Mouse (Mus musculus): ENCODE data around the gene Tnfrsf14.

Gene Tnfrsf14

GRCm38 (mm10) chr4:154928395-154929087 lies at the start of gene Tnfrsf14:
Gene Tnfrsf14 (minus strand): TSS chr4:154928563.
- no peak for DNase-seq

DNA sequence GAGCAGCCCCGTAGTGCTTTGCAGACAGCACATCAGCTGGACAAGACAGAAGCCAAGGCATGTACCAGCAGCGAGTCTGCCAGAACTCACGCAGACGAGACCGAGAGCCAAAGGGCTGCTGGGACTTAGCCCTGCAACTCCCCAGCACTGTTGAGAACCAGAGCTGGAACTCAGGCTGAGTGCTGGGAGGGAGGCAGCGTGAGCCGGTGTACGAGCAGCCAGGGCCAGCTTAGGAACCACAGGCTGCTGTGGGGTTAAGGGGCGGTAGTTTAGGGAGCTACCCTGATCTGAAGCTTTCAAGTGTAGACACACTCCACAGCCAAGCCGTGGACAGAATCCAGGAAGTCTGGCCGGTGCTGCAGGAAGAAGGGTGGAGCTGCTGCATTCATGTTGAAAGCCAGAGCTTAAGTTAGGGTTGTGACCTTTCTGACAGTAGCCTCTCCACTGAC lies 45.8 kb upstream of the Tnfrsf14 start:
- no peak for DNase-seq

DNA sequence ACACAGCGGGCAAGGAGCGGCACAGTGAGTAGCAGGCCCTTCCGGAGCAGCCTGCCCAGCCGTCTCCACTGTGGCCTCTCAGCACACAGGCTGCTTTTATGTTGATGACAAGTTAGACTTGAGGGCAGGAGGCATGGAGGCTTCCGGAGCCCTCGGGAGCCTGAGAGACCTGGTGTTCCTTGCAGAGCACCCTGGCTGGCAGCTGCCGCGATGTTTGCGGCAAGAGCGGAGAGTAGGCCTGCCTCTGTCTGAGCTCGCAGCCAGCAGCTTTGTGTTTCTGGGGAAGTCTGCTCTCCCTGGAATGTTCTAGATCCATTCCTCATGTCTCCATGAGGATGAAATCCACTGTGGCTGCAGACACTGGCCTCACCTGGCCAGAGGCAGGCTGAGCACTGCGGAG lies 44.2 kb upstream of the Tnfrsf14 start:
- no peak for DNase-seq

- peak; percentile 46 to 57 for DNase-seq
These were observed 38.8 kb upstream of the Tnfrsf14 start for GRCm38 (mm10) chr4:154967173-154967572.

GRCm38 (mm10) chr4:154965856-154966255 lies 37.5 kb upstream of the Tnfrsf14 start:
- no peak for DNase-seq

DNA sequence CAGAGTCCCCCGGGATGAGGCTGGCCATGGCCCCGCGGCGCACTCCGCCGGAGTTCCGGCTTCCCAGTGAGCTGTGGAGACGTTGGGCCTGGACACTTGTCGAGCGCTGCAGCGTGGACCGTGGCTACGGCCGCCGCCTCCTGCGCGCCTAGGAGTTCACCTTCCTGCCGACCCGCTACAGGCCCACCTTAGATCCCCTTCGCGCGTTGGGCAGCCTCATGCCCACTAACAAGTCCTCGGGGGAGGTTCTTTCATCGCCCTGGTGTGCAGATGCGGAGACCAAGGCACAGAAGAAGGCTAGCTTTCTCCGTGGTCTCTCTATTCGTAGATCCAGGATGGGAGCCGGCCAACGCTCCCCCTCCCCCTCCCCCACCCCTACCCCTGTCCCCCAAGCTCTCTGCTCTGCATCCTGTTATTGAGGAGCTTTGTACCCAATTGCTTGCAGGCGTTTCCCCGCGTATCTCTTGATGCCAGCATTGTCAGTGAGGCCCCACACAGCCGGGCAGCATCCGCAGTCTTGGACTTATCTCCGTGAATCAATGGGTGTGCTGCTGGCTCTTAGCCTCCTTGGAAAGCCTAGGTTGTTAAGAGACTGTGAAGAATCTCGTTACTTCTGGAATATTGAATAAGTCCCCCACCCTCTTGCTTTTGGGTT lies 36.3 kb upstream of the Tnfrsf14 start:
- DNase-seq: no peak

GRCm38 (mm10) chr4:154963901-154964580 lies 35.7 kb upstream of the Tnfrsf14 start, which contains the start of gene Pank4:
Gene Pank4 (plus strand): TSS chr4:154964123.
- peak; percentile 93 to 95 for DNase-seq

DNA sequence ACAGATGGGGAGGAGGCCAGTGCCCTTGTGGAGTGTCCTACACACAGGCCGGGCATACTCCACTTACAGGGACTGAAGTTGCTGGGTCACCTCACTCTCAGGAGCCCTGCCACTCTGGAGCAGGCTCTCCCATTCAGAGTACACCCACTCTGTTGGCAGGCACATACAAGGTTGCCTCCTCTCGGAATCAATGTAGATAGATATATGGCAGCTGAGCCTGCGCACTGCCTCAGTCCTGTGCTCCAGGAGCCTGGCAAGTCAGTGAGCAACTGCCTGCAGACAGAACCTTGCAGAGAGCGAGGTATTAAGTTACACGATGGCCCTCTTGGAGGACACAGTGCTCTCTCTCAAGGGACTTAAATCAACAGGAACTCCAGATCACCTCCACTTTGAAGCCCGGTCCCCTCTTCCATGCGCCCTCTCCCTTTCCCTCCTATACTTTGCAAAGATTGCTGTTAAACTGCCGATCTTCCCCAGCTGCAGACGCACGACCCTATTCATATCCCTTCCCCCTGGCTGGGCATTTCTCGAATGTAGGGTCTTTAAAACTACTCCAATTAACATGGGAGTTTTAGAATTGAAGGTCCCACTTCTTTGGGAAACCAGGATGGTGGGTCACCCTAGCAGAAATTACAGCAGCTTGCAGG lies 35.0 kb upstream of the Tnfrsf14 start:
- no peak for DNase-seq

GRCm38 (mm10) chr4:154962683-154963082 lies 34.3 kb upstream of the Tnfrsf14 start:
- DNase-seq: no peak

- DNase-seq: peak in 1 of 2 experiments; percentile 60
These were observed 33.5 kb upstream of the Tnfrsf14 start for GRCm38 (mm10) chr4:154961911-154962310.

DNA sequence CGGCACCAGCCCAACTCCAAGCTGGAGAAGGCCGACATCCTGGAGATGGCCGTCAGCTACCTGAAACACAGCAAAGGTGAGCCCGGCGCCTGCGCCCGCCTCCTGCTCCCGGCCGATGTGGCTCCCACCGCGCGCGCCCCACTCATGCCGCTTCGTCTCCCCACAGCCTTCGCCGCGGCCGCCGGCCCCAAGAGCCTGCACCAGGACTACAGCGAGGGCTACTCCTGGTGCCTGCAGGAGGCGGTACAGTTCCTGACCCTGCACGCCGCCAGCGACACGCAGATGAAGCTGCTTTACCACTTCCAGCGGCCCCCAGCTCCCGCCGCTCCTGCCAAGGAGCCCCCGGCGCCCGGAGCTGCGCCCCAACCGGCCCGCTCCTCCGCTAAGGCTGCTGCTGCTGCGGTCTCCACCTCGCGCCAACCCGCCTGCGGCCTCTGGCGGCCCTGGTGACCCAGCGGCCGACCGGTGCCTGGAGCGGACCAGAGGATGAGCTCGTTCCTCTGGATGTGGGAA lies 32.9 kb upstream of the Tnfrsf14 start:
- no peak for DNase-seq

GRCm38 (mm10) chr4:154960690-154961225 lies 32.4 kb upstream of the Tnfrsf14 start, which contains the start of gene Hes5:
Gene Hes5 (plus strand): TSS chr4:154960923.
- no peak for DNase-seq

DNA sequence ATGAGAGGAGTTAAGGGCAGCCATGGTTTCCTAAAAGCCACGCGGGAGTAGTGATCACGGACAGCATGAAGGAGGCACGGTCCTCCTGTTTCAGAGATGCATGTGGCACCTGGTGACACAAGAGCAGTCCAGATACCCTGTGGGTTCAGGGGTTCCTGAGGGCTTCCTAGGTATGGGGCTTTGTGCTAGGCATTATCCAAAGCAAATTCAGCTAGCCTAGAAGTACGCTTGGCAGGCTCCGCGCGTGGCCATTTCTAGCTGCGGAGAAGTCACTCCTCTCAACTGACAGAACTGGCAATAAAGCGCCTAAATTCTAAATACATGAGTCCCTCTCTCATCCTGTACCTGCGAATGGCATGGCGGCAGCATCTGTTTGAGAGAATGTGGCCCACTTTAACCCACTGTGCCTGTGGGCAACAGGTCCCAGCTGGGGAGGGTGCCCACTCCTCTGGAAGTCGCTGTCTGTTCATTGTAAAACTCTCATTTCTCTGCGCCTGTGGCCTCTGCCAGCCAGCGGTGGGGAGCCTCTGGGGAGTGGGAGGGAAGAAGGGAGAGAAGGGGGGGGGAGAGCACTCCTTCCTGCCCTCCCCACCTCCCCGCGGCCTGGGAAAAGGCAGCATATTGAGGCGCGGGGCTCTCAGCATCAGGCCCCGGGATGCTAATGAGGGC lies 31.8 kb upstream of the Tnfrsf14 start:
- no peak for DNase-seq

DNA sequence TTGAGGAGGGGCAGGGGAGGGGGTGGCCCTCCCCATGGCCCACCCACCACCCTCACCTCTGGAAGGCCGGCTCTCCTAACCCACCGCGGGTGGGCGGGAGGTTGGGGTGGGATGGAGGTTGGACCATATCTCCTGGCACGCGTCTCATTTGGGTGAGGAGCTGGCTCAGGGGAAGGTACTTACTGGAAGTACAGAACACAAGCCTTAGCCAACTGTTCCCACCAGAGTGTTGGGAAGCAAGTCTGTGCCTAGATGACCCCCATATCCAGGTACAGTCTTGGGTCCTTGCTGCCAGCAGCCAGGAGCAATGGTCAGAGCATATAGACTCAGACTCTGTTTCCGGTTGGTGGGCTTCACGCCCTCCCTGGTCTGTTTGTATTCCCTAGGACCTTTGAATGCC lies 30.3 kb upstream of the Tnfrsf14 start:
- no peak for DNase-seq

GRCm38 (mm10) chr4:154958171-154958570 lies 29.8 kb upstream of the Tnfrsf14 start:
- DNase-seq: no peak

DNA sequence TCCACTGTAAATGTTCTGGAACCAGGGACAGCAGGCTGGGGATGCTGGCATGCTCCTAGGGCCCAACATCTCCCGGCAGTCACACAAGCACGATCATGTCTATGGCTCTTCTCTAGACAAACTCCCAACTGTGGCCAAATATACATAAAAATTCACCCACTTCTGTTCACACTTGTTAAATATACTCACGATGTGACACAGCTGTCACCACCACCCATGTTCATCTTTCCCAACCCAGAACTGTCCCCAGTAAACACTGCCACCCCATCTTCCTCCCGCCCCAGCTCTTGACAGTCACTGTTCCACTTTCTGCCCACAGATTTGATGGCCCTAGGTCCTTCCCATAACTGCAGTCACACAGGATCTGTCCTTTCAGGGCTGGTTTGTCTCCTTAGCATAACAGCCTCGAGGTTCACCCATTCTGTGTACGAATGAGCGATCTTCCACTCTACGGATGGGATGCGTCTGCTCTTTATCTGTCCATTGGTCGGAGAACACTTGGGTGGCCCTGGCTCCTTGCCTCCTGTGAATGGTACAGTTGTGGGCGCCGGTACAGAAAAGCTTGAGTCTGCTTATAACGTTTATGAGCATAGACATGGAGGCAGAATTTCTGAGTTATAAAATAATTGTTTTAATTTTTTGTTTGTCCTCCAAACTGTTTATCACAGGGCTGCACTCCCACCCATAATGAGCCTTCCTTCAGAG lies 29.1 kb upstream of the Tnfrsf14 start:
- no peak for DNase-seq

DNA sequence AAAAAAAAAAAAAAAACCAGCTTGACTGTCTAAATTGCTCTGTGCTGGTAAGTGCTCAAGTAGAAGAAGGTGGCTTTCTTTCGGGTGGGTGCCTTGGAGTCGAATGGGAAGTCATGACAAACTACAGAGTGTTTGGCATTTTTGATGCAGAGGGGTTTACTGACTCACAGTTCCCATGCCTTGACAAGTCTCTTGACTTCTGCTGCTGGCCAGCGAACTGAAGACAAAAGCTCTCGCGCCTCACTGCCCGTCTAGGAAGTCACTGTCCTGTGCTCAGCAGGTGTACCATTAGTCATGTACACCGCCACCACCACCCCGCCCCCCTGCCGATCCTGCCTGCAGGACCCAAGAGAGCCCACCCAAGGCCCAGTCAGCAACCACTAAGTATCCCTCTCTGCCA lies 28.2 kb upstream of the Tnfrsf14 start:
- DNase-seq: no peak

DNA sequence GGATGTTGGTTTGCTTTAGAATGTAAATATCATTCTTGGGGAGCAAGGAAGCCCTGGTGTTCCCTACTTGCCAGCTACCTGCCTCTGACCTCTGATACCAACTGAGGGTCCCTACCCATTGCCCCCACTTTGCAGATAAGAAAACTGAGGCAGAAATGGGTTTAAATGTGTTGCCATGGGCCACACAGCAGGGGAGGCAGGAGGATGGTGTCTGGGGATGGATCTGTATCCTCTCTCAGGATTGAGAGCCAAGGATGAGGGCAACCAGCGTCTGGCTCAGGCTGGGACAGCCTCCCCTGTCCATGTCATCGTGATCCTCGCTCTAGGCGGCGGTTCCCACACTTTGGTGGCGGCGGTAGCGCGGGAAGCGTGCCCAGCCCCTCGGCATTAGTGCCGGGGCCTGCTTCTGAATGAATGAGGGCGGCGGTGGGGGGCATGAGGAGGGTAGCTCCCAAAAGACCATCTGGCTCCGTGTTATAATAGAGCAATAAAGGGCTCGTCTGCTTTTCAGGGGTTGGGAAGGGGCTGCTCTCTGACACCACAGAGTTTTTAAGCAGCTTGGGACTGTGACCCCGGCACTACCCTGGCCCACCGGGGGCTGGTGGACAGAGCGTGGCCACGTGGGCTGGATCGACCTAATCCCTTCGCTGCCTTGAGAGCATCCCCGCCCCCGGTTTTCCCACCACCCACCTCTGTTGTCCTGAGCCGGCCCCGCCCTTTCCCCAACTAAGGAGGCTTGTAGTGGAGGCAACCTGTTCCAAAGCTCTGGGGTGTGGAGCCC lies 24.3 kb upstream of the Tnfrsf14 start:
- DNase-seq: no peak

DNA sequence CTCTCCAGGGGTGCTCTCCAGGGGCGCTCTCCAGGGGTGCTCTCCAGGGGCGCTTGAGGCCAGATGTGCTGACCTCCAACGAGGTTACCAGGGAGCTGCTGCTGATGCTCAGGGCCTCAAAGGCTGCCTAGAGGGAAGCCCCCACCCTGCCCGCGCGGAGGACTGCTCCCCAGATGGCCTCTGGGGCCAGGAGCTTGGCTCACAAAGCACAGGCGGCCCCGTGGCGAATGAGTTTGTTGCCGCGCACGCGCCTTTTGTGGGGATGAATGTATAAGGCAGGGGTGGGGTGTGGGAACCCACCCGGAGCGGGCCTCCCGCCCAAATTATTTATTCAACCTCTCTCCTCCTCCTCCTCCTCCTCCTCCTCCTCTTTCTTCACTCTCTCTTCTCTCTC lies 21.2 kb upstream of the Tnfrsf14 start:
- DNase-seq: no peak

DNA sequence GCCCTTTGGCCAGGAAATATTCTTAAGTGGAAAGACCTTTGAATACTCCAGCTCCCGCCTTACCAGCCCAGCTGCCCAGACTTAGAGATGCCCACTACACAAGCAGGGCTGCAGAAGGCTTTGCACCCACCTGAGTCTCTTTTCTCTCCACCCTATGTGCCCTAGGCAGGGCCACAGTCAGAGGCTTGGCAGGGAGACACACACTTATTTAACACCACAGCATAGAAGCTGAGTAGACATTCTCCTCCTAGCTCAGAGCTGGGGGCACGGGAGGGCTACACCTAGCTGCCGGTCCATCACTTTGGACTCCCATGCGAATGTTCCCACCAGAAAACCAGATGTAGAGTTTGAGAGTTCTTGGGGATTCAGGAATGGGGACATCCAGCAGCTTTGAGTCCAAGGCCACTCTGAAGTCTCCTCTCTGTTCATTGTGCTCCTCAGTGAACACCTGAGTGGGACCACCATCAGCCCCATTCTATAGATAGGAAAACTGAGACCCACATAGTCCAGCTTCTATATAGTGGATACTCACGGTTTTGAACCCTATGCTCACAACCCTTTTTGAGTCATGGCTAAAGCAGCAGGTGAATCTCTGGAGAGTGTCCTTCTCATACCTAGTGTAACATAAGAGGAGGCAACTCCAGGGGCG lies 20.7 kb upstream of the Tnfrsf14 start:
- no peak for DNase-seq
